Mouse (Mus musculus): Measurements from ENCODE around the gene Fam126a. TPM values are rescaled to one million over a fixed set of nuclear protein-coding genes. Genes with fewer than 3 reads are reported as not detected.

Gene Fam126a
- total RNA-seq (2023), result 10 to 100 TPM; 22.3 to 22.8 TPM

DNA sequence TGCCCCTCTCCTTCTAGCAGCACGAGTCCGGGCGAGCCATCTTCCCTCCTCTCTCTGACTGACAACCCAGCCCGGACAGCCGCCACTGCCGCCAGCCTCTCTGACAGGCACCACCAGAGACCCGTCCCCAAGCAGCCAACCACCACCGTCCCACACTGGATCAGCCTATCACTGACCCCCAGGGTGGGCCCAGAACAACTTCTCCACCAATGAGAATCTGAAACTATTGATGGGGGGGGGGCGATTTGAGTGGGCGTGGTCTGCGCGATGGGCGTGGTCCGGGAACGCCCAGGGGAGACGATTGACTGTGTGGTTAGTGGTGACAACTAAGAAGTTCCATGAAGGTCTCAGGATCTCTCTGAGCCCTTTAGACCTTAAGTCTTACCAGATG lies at the start of gene Fam126a:
Gene Fam126a (minus strand): TSS at position 112 of the 391 bp plus-strand sequence.

Other genes with a start within 250 kb of the Fam126a start
- gene Pus7, start 247.0 kb downstream of the Fam126a start, total RNA-seq (2023), result 1 to 10 TPM; 4.5 to 7.9 TPM
- gene Rint1, start 243.0 kb downstream of the Fam126a start, total RNA-seq (2023), result 10 to 100 TPM; 11.9 to 15.1 TPM
- 10 to 100 TPM; 41.4 to 44.9 TPM for gene Tomm7, start 186.5 kb downstream of the Fam126a start, total RNA-seq (2023)
- gene Klhl7, start 69.9 kb upstream of the Fam126a start, total RNA-seq (2023), result 1 to 10 TPM; 8.7 to 8.9 TPM
- 1 to 10 TPM; 4.9 to 5.7 TPM for gene Nupl2, start 134.3 kb upstream of the Fam126a start, total RNA-seq (2023)